8 mouse cellular contexts compared by ENCODE assay signal in the genomic region with DNA sequence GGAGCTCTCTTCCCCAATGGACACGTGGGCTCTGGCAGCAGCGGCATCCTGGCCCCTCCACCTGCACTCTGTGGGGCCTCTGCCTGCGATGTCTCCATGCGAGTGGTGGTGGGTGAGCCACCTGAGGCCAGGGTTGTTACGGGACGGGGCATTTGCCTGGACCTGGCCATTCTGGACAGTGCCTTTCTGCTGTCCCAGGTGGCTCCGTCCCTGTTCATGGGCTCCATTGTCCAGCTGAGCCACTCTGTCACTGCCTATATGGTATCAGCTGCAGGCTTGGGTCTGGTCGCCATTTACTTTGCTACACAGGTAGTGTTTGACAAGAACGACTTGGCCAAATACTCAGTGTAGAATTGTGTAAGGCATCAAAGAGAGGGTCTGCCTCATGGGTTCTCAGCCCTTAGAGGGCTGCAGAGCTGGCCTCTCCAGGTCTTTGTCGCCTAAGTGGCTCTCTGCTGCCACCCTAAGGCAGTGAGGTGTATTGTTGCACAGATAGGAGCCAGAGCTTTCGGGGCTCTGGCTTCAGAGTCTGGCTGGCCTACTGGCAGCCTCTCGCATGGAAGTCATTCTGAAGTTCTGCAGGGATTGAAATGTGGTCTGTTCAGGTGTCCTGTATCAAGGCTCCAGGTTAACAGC. TPM values are rescaled to one million over a fixed set of nuclear protein-coding genes. Genes with fewer than 3 reads are reported as not detected.
DNase-seq lines count a peak whose midpoint lies in the region; ATAC-seq and TF ChIP-seq lines count a peak whose summit lies in the region.

No protein-coding gene starts in this region.

- no peak overlapping the region for H3K27ac ChIP-seq in forebrain, postnatal 0 days (ENCODE audit: low read depth, low read length)
- no peak overlapping the region for H3K27ac ChIP-seq in hindbrain, postnatal 0 days

- DNase-seq in MN1 (ENCODE audit: low spot score) = peak; percentile 75
- peak; percentile 48 for DNase-seq in cerebellum, adult 11-12 months
- DNase-seq in forebrain, postnatal 0 days = peak; percentile 81
- peak; percentile 85 for DNase-seq in hindbrain, postnatal 0 days (ENCODE audit: low spot score)
- DNase-seq in left cerebral cortex, adult 11 months (ENCODE audit: low spot score) = peak; percentile 46
- DNase-seq in lung, postnatal 25 days (ENCODE audit: low spot score) = peak; percentile 73
- peak; percentile 74 for DNase-seq in right cerebral cortex, postnatal 14 days
- DNase-seq in urinary bladder, postnatal 36 days (ENCODE audit: low spot score in 2 of 2) = peak; percentile 66 to 69

- ATAC-seq in forebrain, postnatal 0 days = peak; percentile 77
- ATAC-seq in hindbrain, postnatal 0 days = peak; percentile 69

- no peaks in the 10 kb centered on the region for H3K4me1 ChIP-seq in forebrain, postnatal 0 days (ENCODE audit: insufficient read depth)
- no peaks in the 10 kb centered on the region for H3K4me1 ChIP-seq in hindbrain, postnatal 0 days (ENCODE audit: insufficient read depth, low read length)

- H3K9me3 ChIP-seq in forebrain, postnatal 0 days (ENCODE audit: low read length) = no peaks in the 10 kb centered on the region
- no peaks in the 10 kb centered on the region for H3K9me3 ChIP-seq in hindbrain, postnatal 0 days (ENCODE audit: low read length)

- H3K4me3 ChIP-seq in forebrain, postnatal 0 days (ENCODE audit: low read depth, low read length) = no peak overlapping the region
- no peak overlapping the region for H3K4me3 ChIP-seq in hindbrain, postnatal 0 days (ENCODE audit: low read length)

- peak; percentile 83 for TF ChIP-seq CTCF in forebrain, postnatal 0 days (IDR thresholded peaks at IDR 0.05; ENCODE audit: low read depth)
- TF ChIP-seq CTCF in hindbrain, postnatal 0 days (IDR thresholded peaks at IDR 0.05; ENCODE audit: low read depth) = peak; percentile 90

- WGBS in forebrain, postnatal 0 days = 50% methylated on average over 12 of the region's 12 CpGs
- 45% methylated on average over 12 of the region's 12 CpGs for WGBS in hindbrain, postnatal 0 days

- H3K4me2 ChIP-seq in forebrain, postnatal 0 days (ENCODE audit: low read depth) = no peak overlapping the region
- H3K4me2 ChIP-seq in hindbrain, postnatal 0 days (ENCODE audit: low read depth, low read length) = no peak overlapping the region

- no peak overlapping the region for H3K9ac ChIP-seq in forebrain, postnatal 0 days
- H3K9ac ChIP-seq in hindbrain, postnatal 0 days (replicated peaks; ENCODE audit: low read length) = no peak overlapping the region

- H3K27me3 ChIP-seq in forebrain, postnatal 0 days (ENCODE audit: insufficient read depth, low read length) = no peaks in the 10 kb centered on the region
- H3K27me3 ChIP-seq in hindbrain, postnatal 0 days (ENCODE audit: insufficient read depth, low read length) = no peaks in the 10 kb centered on the region

- H3K36me3 ChIP-seq in forebrain, postnatal 0 days (ENCODE audit: insufficient read depth) = no peaks in the 10 kb centered on the region
- no peaks in the 10 kb centered on the region for H3K36me3 ChIP-seq in hindbrain, postnatal 0 days (ENCODE audit: insufficient read depth, low read length)

RNA-seq across cellular contexts. Expression of a gene that starts 18.7 kb away (rescaled TPM):
- total RNA-seq in forebrain, postnatal 0 days (2014; rRNA removed) = 0.85 and 0.86 TPM in 2 replicates
- 0.69 and 0.78 TPM in 2 replicates for polyA plus RNA-seq in forebrain, postnatal 0 days (2015; fragmentation: Nextera tagmentation; extraction: Ambion mirVana)
- total RNA-seq in hindbrain, postnatal 0 days (2014; rRNA removed) = 1.3 and 2.0 TPM in 2 replicates
- polyA plus RNA-seq in hindbrain, postnatal 0 days (2015; fragmentation: Nextera tagmentation; extraction: Ambion mirVana) = 0.28 and 0.37 TPM in 2 replicates

RNA-seq across cellular contexts. Expression of a gene that starts 25.9 kb away (rescaled TPM):
- total RNA-seq in forebrain, postnatal 0 days (2014; rRNA removed) = 18.6 and 25.5 TPM in 2 replicates
- 8.0 and 8.2 TPM in 2 replicates for polyA plus RNA-seq in forebrain, postnatal 0 days (2015; fragmentation: Nextera tagmentation; extraction: Ambion mirVana)
- total RNA-seq in hindbrain, postnatal 0 days (2014; rRNA removed) = 18.8 and 22.4 TPM in 2 replicates
- polyA plus RNA-seq in hindbrain, postnatal 0 days (2015; fragmentation: Nextera tagmentation; extraction: Ambion mirVana) = 8.0 and 8.2 TPM in 2 replicates
